Mouse (Mus musculus) liver, embryonic 13.5 days (tissue): ENCODE results near the gene Hoxd11. TPM values are rescaled to one million over a fixed set of nuclear protein-coding genes. Genes with fewer than 3 reads are reported as not detected.
A peak's percentile ranks its signal among the peaks of the same experiment; 100 is the strongest.

Source experiments
- ATAC-seq: fragments of 200-750 bp; cut with Nextera tagmentation; 2 replicates; pipeline ENCODE4 v1.8.0; 2017; ENCODE audit warnings: low read depth, mild to moderate bottlenecking, moderate number of reproducible peaks, moderate library complexity
- DNase-seq: peaks from one replicate; pipeline ENCODE4 v3.0.0; 2022
- H3K27ac ChIP-seq: fragments of 300-500 bp; sonication (generic); 2 replicates; pipeline ENCODE4 v1.5.1; 2015; ENCODE audit warnings: moderate library complexity, mild to moderate bottlenecking, inconsistent platforms
- H3K27me3 ChIP-seq: fragments of 300-500 bp; sonication (generic); 2 replicates; pipeline ENCODE4 v1.6.1; 2015; ENCODE audit warnings: mild to moderate bottlenecking, inconsistent platforms
- H3K36me3 ChIP-seq: fragments of 300-500 bp; sonication (generic); 2 replicates; pipeline ENCODE4 v1.6.1; 2015; ENCODE audit warnings: mild to moderate bottlenecking, inconsistent platforms
- H3K4me1 ChIP-seq: fragments of 300-500 bp; sonication (generic); replicated peaks from 2 replicates; pipeline ENCODE4 v1.6.1; 2015; ENCODE audit warnings: inconsistent platforms
- H3K4me2 ChIP-seq: fragments of 300-500 bp; sonication (generic); 2 replicates; pipeline ENCODE4 v1.6.1; 2015; ENCODE audit warnings: inconsistent platforms, mild to moderate bottlenecking, moderate library complexity
- H3K4me3 ChIP-seq: fragments of 300-500 bp; sonication (generic); replicated peaks from 2 replicates; pipeline ENCODE4 v1.5.1; 2015; ENCODE audit warnings: mild to moderate bottlenecking, inconsistent platforms
- H3K9ac ChIP-seq: fragments of 300-500 bp; sonication (generic); 2 replicates; pipeline ENCODE4 v1.6.1; 2015; ENCODE audit warnings: mild to moderate bottlenecking, inconsistent platforms
- H3K9me3 ChIP-seq: fragments of 300-500 bp; sonication (generic); replicated peaks from 2 replicates; pipeline ENCODE4 v1.6.1; 2016; ENCODE audit warnings: inconsistent platforms
- WGBS: fragments of 180-500 bp; shearing (Covaris S2); methylation state at CpG from one replicate; pipeline ENCODE4 v1.1.7; 2015; ENCODE audit not compliant: insufficient replicate concordance; 5-methylcytosine and 5-hydroxymethylcytosine counted together
- polyA plus RNA-seq: library from polyadenylated mRNA; unstranded; fragments of >200 nt; fragmentation: Nextera tagmentation; extraction: Ambion mirVana; gene quantifications from 2 replicates; pipeline ENCODE4 v1.2.1, GENCODE M21; 2015

Gene Hoxd11
- polyA plus RNA-seq, 1 experiment from 2014 or later: not detected

GRCm38 (mm10) chr2:74700546-74701112, 21.3 kb downstream of the Hoxd11 start:
- Histone ChIP-seq H3K9me3 (no peaks in the 10 kb centered on the region), H3K9ac (no peak overlapping the region), H3K4me1 (peaks cover 20% of the 10 kb centered on the region), H3K36me3 (no peaks in the 10 kb centered on the region), H3K27me3 (peaks cover 100% of the 10 kb centered on the region), H3K4me2 (no peak overlapping the region), H3K4me3 (no peak overlapping the region), H3K27ac (no peak overlapping the region)
- ATAC-seq: no peak
- 13% methylated on average over 22 of the region's 22 CpGs for WGBS
- DNase-seq: no peak

DNA sequence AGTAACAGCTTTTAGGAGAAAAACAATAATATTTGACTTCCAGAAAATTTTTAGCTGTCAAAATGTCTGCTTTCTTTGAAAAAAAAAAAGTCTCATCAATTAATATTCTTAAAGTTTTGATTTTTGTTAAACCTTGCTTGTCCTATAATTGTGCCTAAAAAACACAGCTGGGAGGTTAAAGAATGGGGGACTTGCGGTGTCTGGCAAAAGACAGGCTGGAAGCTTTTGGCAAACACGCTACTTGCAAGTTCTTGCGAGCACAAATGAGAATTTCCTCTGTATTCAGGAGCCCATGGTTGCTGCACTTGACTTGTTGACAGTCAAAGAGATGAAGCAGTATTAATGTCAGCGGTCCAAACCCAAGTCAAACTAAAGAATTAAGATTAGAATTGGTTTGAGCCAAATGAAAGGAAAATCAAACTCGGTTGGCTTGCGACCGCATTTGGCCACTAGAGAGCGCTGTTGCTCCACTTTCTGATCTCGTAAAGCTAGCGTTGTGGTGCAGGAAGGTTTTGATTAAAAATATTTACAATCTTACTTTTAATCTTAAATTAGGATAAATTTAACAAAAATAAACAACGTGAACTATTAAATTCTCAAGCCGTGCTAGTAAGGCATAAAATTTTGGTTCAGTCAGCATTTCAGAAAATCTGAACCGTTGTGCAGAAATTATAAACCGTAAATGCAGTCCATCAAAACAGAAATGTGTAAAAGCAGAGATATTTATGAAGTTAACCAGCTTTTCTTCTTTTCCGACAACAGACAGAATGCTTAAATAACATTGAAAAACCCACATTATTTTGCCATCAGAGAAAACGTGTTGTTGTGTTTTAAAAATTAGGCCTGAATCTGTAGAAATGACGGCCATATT, 22.8 kb downstream of the Hoxd11 start:
- no peak overlapping the region for H3K27ac ChIP-seq
- no peaks in the 10 kb centered on the region for H3K9me3 ChIP-seq
- peak; percentile 17 for DNase-seq
- no peak for ATAC-seq
- H3K9ac ChIP-seq: no peak overlapping the region
- peaks cover 22% of the 10 kb centered on the region for H3K4me1 ChIP-seq
- no peak overlapping the region for H3K4me3 ChIP-seq
- peaks cover 99% of the 10 kb centered on the region for H3K27me3 ChIP-seq
- no peak overlapping the region for H3K4me2 ChIP-seq
- whole genome bisulfite sequencing: 14% methylated on average over 17 of the region's 17 CpGs
- H3K36me3 ChIP-seq: no peaks in the 10 kb centered on the region

DNA sequence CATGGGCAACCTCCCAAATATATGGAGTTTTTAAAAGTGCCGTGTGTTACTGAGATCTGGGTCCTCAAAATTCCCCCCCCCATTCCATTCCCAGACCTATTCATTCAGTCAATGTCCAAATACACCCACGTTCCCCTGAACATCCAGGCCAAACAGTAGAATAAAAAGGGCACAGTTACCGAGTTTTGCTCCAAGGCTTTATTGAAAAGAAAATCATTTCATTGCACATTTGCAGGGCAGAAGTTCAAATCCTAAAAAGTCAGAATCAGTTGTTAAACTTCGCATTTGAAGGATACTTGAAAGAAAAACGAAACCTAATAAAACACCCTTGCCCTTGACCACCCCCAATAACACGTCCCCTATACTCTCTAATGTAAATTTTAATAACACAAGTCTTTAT, 23.5 kb downstream of the Hoxd11 start:
- Histone ChIP-seq H3K4me1 (peaks cover 20% of the 10 kb centered on the region), H3K4me2 (no peak overlapping the region), H3K4me3 (no peak overlapping the region), H3K36me3 (no peaks in the 10 kb centered on the region), H3K27ac (no peak overlapping the region), H3K9me3 (no peaks in the 10 kb centered on the region), H3K9ac (no peak overlapping the region), H3K27me3 (peaks cover 99% of the 10 kb centered on the region)
- WGBS: 26% methylated on average over 6 of the region's 6 CpGs
- ATAC-seq (no peak), DNase-seq (no peak)

DNA sequence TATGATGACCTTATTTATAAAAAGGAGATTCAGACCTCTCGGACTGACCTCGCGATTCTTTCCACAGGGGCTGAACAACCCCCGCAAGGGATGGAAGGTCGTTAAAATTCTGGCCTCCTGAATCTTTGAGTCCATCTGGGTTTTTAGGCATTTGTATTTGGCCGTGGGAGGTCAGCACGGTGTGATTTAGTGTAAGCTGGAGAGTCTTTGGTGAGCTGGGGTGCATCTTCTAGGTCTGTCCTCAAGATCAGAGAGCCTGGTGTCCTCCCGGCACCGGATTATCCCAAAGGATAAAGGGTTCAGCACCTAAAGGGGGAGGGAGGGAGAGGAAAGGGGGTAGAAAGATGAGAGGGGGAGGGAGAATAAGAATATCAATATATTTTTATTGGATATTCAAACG, 24.0 kb downstream of the Hoxd11 start:
- no peak overlapping the region for H3K4me3 ChIP-seq
- no peak overlapping the region for H3K4me2 ChIP-seq
- no peak overlapping the region for H3K27ac ChIP-seq
- WGBS: 13% methylated on average over 10 of the region's 10 CpGs
- H3K27me3 ChIP-seq: peaks cover 99% of the 10 kb centered on the region
- H3K36me3 ChIP-seq: no peaks in the 10 kb centered on the region
- no peak overlapping the region for H3K9ac ChIP-seq
- H3K9me3 ChIP-seq: no peaks in the 10 kb centered on the region
- DNase-seq: no peak
- peaks cover 15% of the 10 kb centered on the region for H3K4me1 ChIP-seq
- no peak for ATAC-seq

- Histone ChIP-seq H3K27me3 (peaks cover 99% of the 10 kb centered on the region), H3K9ac (no peak overlapping the region), H3K4me2 (no peak overlapping the region), H3K27ac (no peak overlapping the region), H3K9me3 (no peaks in the 10 kb centered on the region), H3K4me3 (no peak overlapping the region), H3K36me3 (no peaks in the 10 kb centered on the region), H3K4me1 (peaks cover 13% of the 10 kb centered on the region)
- DNase-seq (no peak), ATAC-seq (no peak)
- 5% methylated on average over 26 of the region's 26 CpGs for WGBS
Observed at GRCm38 (mm10) chr2:74703720-74704392, 24.5 kb downstream of the Hoxd11 start.

GRCm38 (mm10) chr2:74704393-74704998, 25.1 kb downstream of the Hoxd11 start, which contains the start of gene Hoxd8:
TSS of gene Hoxd8 (plus strand) at chr2:74704615.
- peaks cover 13% of the 10 kb centered on the region for H3K4me1 ChIP-seq
- H3K9me3 ChIP-seq: no peaks in the 10 kb centered on the region
- no peak for ATAC-seq
- H3K4me3 ChIP-seq: peak within 1 kb of the TSS; percentile 50
- H3K9ac ChIP-seq: no peak within 1 kb of the TSS
- H3K27me3 ChIP-seq: peaks cover 99% of the 10 kb centered on the region
- H3K36me3 ChIP-seq: no peaks in the 10 kb centered on the region
- DNase-seq: no peak
- H3K27ac ChIP-seq: no peak within 1 kb of the TSS
- peak within 1 kb of the TSS; percentile 61 for H3K4me2 ChIP-seq
- WGBS: 2% methylated on average over 37 of the region's 52 CpGs

GRCm38 (mm10) chr2:74704999-74705466, 25.7 kb downstream of the Hoxd11 start:
- Histone ChIP-seq H3K4me2 (peak overlapping the region; percentile 61), H3K27me3 (peaks cover 99% of the 10 kb centered on the region), H3K36me3 (no peaks in the 10 kb centered on the region), H3K4me3 (peak overlapping the region; percentile 50), H3K9me3 (no peaks in the 10 kb centered on the region), H3K9ac (no peak overlapping the region), H3K27ac (no peak overlapping the region), H3K4me1 (peaks cover 13% of the 10 kb centered on the region)
- DNase-seq: no peak
- WGBS: 0% methylated on average over 25 of the region's 66 CpGs
- ATAC-seq: no peak

DNA sequence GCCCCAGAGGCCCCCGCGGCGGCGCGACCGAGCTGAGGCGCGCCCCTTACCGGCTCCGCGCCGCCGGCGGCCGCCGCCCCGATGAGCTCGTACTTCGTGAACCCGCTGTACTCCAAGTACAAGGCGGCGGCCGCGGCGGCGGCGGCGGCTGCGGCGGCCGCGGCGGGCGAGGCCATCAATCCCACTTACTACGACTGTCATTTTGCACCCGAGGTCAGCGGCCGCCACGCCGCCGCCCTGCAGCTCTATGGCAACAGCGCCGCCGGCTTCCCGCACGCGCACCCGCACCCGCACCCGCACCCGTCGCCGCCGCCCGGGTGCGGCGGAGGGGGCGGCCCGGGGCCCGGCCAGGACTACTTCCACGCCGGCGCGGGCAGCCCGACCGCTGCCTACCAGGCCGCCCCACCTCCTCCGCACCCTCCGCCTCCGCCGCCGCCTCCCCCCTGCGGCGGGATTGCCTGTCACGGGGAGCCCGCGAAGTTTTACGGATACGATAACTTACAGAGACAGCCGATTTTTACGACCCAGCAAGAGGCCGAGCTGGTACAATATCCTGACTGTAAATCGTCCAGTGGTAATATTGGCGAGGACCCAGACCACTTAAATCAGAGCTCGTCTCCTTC, 26.2 kb downstream of the Hoxd11 start:
- Histone ChIP-seq H3K4me1 (peaks cover 13% of the 10 kb centered on the region), H3K27ac (no peak overlapping the region), H3K4me2 (peak overlapping the region; percentile 61), H3K27me3 (peaks cover 99% of the 10 kb centered on the region), H3K4me3 (peak overlapping the region; percentile 50), H3K36me3 (no peaks in the 10 kb centered on the region), H3K9ac (no peak overlapping the region), H3K9me3 (no peaks in the 10 kb centered on the region)
- ATAC-seq (no peak), DNase-seq (no peak)
- WGBS: 1% methylated on average over 68 of the region's 85 CpGs

DNA sequence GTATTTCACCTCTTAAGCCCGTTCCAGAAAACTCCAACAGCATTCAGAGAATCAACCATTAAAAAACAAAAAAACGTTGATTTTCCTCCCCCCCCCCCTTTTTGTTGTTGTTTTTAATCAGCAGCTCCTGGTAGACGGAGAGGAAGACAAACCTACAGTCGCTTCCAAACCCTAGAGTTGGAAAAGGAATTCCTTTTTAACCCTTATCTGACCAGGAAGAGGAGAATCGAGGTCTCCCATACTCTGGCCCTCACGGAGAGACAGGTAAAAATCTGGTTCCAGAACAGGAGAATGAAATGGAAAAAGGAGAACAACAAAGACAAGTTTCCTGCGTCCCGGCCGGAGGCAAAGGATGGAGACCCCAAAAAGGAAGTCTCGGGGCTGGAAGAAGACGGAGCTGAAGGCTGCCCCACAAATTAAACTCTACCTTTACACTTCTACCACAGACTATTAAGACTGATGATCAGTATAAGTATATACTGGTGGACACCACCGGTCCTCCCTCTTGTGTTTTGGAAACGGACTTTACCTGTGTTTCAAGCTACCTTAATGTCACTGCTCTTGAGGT, 27.1 kb downstream of the Hoxd11 start:
- ATAC-seq: no peak
- peaks cover 13% of the 10 kb centered on the region for H3K4me1 ChIP-seq
- H3K9me3 ChIP-seq: no peaks in the 10 kb centered on the region
- peaks cover 99% of the 10 kb centered on the region for H3K27me3 ChIP-seq
- no peak overlapping the region for H3K27ac ChIP-seq
- WGBS: 5% methylated on average over 13 of the region's 13 CpGs
- H3K36me3 ChIP-seq: no peaks in the 10 kb centered on the region
- H3K9ac ChIP-seq: no peak overlapping the region
- H3K4me3 ChIP-seq: no peak overlapping the region
- DNase-seq: no peak
- H3K4me2 ChIP-seq: no peak overlapping the region

DNA sequence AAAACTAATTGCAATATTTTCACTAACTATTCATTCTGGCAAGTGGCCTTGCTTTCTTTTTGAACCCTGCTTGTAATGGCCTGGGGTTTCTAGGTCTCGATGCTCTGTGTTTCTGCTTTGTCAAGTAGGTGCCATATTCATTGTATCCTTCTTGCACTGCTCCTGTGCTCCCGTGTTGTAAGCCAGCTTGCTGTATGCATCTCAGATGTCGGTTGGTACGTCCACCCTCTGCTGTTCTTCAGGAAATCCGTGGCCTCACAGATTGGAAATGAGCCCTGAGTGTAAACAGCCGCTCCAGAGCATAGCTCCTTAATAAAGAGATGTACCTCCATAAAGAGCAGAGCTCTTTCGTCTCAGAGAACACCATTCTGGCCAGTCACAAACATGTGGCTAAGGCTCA, 28.2 kb downstream of the Hoxd11 start:
- WGBS: 16% methylated on average over 7 of the region's 7 CpGs
- Histone ChIP-seq H3K27me3 (peaks cover 99% of the 10 kb centered on the region), H3K4me3 (no peak overlapping the region), H3K4me2 (no peak overlapping the region), H3K4me1 (peaks cover 13% of the 10 kb centered on the region), H3K27ac (no peak overlapping the region), H3K36me3 (no peaks in the 10 kb centered on the region), H3K9me3 (no peaks in the 10 kb centered on the region), H3K9ac (no peak overlapping the region)
- DNase-seq (no peak), ATAC-seq (no peak)
